Mouse (Mus musculus) lung, postnatal 0 days (tissue): Measurements from ENCODE around the gene Cdc14a.

Source experiments
- CTCF ChIP-seq: IDR thresholded peaks from 2 replicates; pipeline ENCODE4 v1.5.1; 2016; ENCODE audit warnings: antibody characterized with exemption, mild to moderate bottlenecking
- EP300 ChIP-seq: IDR thresholded peaks from 2 replicates; pipeline ENCODE4 v1.6.1; 2016; ENCODE audit warnings: antibody characterized with exemption, mild to moderate bottlenecking, control low read depth

- TF ChIP-seq CTCF (no peak), EP300 (no peak)
These were observed 104.1 kb downstream of the Cdc14a start for GRCm38 (mm10) chr3:116319696-116320095.
